Mouse (Mus musculus) embryonic fibroblast, embryonic 13.5 days (primary cell): Measurements from ENCODE around the gene Apoc3.

Experiments used
- CTCF ChIP-seq: IDR thresholded peaks from 2 replicates; pipeline ENCODE4 v1.5.1; 2011; ENCODE audit warnings: mild to moderate bottlenecking, control low read depth, low read length, moderate library complexity, borderline replicate concordance; ENCODE audit not compliant: insufficient read depth
- POLR2A ChIP-seq: IDR thresholded peaks from 2 replicates; pipeline ENCODE4 v1.6.1; 2011; ENCODE audit warnings: low read depth, mild to moderate bottlenecking, control low read depth, low read length, moderate library complexity

DNA sequence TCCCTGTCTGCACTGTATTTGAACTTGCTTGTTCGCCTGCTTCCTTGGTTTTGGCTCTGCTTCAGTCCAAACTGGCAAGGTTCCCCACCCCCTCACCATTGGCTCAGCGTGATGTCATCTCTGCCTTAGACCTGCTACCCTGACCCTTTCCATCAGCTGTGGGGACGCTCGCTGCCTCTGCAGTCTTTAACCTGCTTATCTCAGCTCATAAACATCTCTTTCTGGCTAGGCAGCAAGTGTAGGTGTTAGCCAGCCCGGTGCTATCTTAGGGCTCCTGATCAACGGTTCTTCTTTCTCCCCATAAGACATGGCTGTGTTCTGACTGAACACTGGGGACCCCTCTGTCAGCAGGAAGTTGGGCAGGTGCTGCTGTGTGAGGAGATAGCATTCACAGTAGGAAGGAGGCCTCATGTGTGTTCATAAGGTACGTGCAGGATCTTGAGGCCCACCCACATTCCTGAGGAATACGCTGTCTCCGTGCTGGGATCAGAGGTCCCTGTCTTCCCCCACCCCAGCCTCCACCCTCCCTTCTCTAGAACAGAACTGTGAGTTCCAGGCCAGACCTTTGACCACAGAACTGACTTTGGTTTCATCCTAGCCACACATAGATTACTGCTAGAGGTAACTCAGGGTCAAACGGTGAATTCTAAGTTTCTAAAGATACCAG lies 28.5 kb downstream of the Apoc3 start:
- TF ChIP-seq POLR2A (no peak), CTCF (no peak)
